Mouse (Mus musculus) lung, postnatal 10 days (tissue): ENCODE measurements at regions not wholly inside any gene's neighbourhood (a gene's known extent, or its start where the extent isn't known, plus 50 kb on each side); places are given as distances from the start of the nearest gene placed in this dataset.

Experiments
- DNase-seq: peaks from one replicate; pipeline ENCODE4 v3.0.0; 2021

DNA sequence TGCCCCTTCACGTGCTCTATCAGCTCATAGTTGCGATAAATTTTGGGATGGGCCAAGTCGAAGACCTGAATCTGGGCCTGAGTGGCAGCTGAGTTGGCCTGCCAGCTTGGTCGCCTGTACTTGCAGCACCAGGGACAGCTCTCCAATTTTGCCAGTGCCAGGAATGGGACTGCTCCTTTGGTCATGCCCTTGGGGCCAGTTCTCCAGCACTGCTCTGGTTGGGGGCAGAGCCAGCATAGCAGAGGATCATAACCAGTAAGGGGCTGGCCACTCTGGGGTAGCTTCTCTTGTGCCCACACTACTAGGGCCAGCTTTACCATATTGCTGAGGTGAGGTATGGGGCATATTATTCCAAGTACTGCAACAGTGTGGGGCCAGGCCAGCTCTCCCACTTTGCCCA is 397.0 kb upstream of the Cadm2 start:
- DNase-seq: no peak

GRCm38 (mm10) chr16:67989671-67990070 is 369.0 kb upstream of the Cadm2 start:
- no peak for DNase-seq

- no peak for DNase-seq
Measured at GRCm38 (mm10) chr16:67976565-67976964, 355.9 kb upstream of the Cadm2 start.

- DNase-seq: no peak
Measured at GRCm38 (mm10) chr16:67968311-67969145, 347.8 kb upstream of the Cadm2 start.

- no peak for DNase-seq
Measured at GRCm38 (mm10) chr16:67949112-67949511, 328.4 kb upstream of the Cadm2 start.

GRCm38 (mm10) chr16:67944406-67944805 is 323.7 kb upstream of the Cadm2 start:
- no peak for DNase-seq

- DNase-seq: no peak
Measured at GRCm38 (mm10) chr16:67919175-67919574, 298.5 kb upstream of the Cadm2 start.

- no peak for DNase-seq
Measured at GRCm38 (mm10) chr16:67871304-67872022, 250.8 kb upstream of the Cadm2 start.

DNA sequence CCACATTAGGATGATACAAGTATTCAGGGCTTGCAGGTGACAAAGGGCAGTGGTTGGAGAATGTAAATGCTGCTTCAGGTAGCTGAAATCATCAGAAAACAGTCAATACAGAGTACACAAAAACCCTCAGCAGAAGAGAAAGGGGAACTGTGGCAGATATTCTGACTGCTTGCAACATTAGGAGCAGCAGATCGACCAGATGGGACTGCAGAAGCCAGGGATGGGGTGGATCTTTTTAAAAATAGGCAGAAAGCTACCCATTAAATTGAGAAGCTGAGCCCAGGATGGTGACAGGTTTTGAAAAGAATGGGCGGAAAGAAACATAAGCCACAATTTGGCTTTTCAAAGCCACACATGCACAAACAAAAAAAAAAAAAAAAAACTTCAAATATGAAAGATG is 229.5 kb upstream of the Cadm2 start:
- DNase-seq: no peak

DNA sequence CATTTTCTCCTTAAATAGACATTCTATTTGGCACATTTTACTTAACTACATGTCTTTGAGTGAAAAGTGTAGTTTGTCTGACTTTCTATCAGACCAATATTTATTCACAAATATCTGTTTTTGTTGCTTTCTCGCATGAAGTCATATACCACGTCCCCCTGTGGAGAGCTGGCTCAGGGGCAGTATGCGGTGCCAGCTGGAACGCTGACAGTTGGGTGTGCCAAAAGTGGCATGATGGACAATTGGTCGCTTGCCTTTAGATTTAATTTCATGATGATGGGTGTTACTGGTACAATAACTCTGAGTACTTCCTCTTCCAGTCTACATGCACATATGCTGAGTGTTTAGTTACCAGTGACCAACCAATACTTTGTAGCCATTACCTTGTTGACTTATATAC is 223.8 kb upstream of the Cadm2 start:
- DNase-seq: no peak

- DNase-seq: no peak
Measured at GRCm38 (mm10) chr16:67797236-67797635, 176.5 kb upstream of the Cadm2 start.

DNA sequence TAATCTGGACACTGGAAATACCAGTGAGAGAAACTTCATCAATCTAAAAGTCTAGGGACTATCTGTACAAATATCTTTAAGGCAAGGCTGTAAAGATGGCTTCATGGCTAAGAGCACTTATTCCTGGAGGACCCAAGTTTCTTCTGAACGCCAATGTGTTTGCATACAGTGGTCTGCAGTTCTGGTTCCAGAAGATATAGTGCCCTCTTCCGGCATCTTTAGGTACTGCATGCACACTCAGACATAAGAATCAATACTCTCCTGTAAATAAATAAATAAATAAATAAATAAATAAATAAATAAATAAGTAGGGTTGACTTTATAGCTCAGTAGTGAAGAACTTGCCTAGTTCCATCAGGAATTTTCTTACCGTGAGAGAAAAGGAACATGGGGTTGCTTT is 155.4 kb upstream of the Cadm2 start:
- DNase-seq: peak; percentile 28

- DNase-seq: no peak
Measured at GRCm38 (mm10) chr16:67769114-67769513, 148.4 kb upstream of the Cadm2 start.

- DNase-seq: no peak
Measured at GRCm38 (mm10) chr16:67735398-67735797, 114.7 kb upstream of the Cadm2 start.

GRCm38 (mm10) chr16:67698619-67699018 is 77.9 kb upstream of the Cadm2 start:
- DNase-seq: no peak
